Mouse (Mus musculus) heart, embryonic 11.5 days (tissue): ENCODE measurements around the gene Trat1. TPM values are rescaled to one million over a fixed set of nuclear protein-coding genes. Genes with fewer than 3 reads are reported as not detected.

Experiments used
- polyA plus RNA-seq: library from polyadenylated mRNA; unstranded; fragments of >200 nt; fragmentation: Nextera tagmentation; extraction: Ambion mirVana; gene quantifications from 2 replicates; pipeline ENCODE4 v1.2.1, GENCODE M21; 2014

Gene Trat1
- polyA plus RNA-seq, 1 experiment from 2014 or later, result 0.04 TPM

Other genes starting within 250 kb of the Trat1 start
- gene Retnlb, start 44.8 kb upstream of the Trat1 start, polyA plus RNA-seq, result not detected in 2 replicates
- not detected in 2 replicates for gene Retnla, start 70.5 kb upstream of the Trat1 start, polyA plus RNA-seq
- gene Retnlg, start 100.6 kb upstream of the Trat1 start, polyA plus RNA-seq, result not detected in 2 replicates
- 26.3 and 27.8 TPM in 2 replicates for gene Dzip3, start 222.1 kb upstream of the Trat1 start, polyA plus RNA-seq
- gene Cip2a, start 222.2 kb upstream of the Trat1 start, polyA plus RNA-seq, result 30.0 and 32.3 TPM in 2 replicates